Mouse (Mus musculus): Measurements from ENCODE around the gene Arap1. TPM values are rescaled to one million over a fixed set of nuclear protein-coding genes. Genes with fewer than 3 reads are reported as not detected.

Arap1 gene
- total and polyA plus RNA-seq, 2 experiments: 43.8 to 88.2 TPM

DNA sequence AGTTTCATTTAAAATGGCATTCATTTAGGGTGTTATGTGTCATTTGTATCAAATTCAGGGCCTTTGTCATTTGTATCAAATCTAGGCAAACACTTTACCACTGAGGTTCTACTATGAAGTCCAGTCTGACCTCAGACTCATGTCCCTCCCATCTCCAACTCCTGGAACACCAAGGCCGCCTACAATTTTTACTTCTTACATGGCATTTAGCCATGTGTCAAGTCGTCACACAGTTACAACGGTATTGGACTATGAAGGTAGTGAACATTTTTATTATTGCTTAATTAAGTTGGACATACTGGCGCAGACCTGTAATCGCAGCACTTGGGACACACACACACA lies 37.9 kb upstream of the Arap1 start:
- TF ChIP-seq POLR2A (IDR thresholded peaks at IDR 0.05; ENCODE audit: extremely low read depth, insufficient read depth, low read length) (no peak), CTCF (IDR thresholded peaks at IDR 0.05; ENCODE audit: low read depth, low read length) (no peak)
- no peaks in the 10 kb centered on the region for H3K79me2 ChIP-seq (ENCODE audit: control insufficient read depth, insufficient read depth, low read length)
- H3K4me3 ChIP-seq (ENCODE audit: insufficient read depth, low read depth, low read length): peak overlapping the region; percentile 67
- H3K27ac ChIP-seq (replicated peaks; ENCODE audit: insufficient read depth, low read depth, low read length): peak overlapping the region; percentile 96
- 9% methylated on average over 5 of the region's 5 CpGs for WGBS
- H3K4me1 ChIP-seq (ENCODE audit: control insufficient read depth, insufficient read depth, low read length): no peaks in the 10 kb centered on the region
- peak overlapping the region; percentile 88 for H3K9ac ChIP-seq (ENCODE audit: low read depth, low read length)
- no peaks in the 10 kb centered on the region for H3K36me3 ChIP-seq (ENCODE audit: control insufficient read depth, insufficient read depth, low read length)
- H3K27me3 ChIP-seq (ENCODE audit: control insufficient read depth, insufficient read depth, low read length): no peaks in the 10 kb centered on the region
- no peak for DNase-seq (ENCODE audit: extremely low read depth, low read depth, low spot score)

DNA sequence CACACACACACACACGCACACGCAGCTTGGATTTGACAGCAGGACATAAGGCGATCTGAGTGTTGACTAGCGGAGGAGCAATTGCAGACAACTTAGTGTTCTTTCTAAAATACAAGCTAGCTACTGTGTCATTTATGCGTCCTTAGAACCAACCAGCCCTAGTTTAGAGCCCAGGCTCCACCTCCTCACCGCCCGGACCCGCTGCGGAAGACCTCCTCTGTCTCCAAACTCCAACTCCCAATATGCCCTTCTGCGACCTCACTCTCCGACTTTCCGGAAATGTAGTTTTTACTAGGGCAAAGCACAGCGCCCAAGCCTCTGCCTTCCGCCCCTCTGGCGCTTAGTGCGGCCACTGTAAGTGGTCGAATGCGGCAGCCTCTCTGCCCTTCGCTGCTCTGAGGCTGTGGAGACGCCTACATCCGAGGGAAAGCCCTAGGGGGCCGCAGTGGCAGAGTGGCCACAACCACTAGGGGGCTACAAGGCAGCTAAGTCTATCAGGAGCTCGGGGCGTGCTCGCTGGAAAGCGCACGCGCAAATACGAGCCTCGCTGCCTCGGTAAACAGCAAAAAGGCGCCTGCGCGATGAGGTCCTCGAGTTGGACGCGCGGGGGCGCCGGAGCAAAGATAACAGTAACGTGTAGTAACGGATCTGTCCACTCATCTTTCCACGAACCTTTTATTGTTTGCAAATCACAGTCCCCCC lies 37.4 kb upstream of the Arap1 start:
- TF ChIP-seq CTCF (IDR thresholded peaks at IDR 0.05; ENCODE audit: low read depth, low read length): peak; percentile 77
- peak; percentile 56; the same call in 1 of the 2 replicates for TF ChIP-seq POLR2A (IDR thresholded peaks at IDR 0.05; ENCODE audit: extremely low read depth, insufficient read depth, low read length)
- Histone ChIP-seq H3K27me3 (ENCODE audit: control insufficient read depth, insufficient read depth, low read length) (no peaks in the 10 kb centered on the region), H3K4me3 (ENCODE audit: insufficient read depth, low read depth, low read length) (peak overlapping the region; percentile 67), H3K27ac (replicated peaks; ENCODE audit: insufficient read depth, low read depth, low read length) (peak overlapping the region; percentile 96), H3K4me1 (ENCODE audit: control insufficient read depth, insufficient read depth, low read length) (no peaks in the 10 kb centered on the region), H3K79me2 (ENCODE audit: control insufficient read depth, insufficient read depth, low read length) (no peaks in the 10 kb centered on the region), H3K36me3 (ENCODE audit: control insufficient read depth, insufficient read depth, low read length) (no peaks in the 10 kb centered on the region), H3K9ac (ENCODE audit: low read depth, low read length) (peak overlapping the region; percentile 88)
- peak; percentile 93 for DNase-seq (ENCODE audit: extremely low read depth, low read depth, low spot score)
- under 1% methylated on average over 43 of the region's 43 CpGs for WGBS

DNA sequence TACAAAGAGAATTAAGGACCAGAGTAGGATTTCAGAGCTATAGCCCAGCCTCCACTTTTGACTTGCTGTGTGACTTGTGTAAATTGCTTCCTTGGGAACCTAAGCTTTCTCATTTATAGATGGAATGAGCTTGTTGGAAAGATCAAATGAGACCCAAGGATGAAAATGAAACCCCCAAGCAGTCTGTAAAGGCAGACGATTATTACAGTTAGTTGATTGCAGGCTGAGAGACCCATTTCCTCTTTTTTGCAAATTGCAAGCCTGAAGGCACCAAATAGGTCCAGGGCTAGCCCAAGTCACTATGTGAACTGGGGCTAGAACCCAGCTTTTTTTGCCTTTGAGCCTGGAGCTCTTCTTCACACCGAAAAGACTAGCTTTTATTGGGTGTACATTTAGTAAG lies 36.8 kb upstream of the Arap1 start:
- no peak overlapping the region for H3K4me3 ChIP-seq (ENCODE audit: insufficient read depth, low read depth, low read length)
- no peak overlapping the region; the same call in 1 of the 2 replicates for H3K9ac ChIP-seq (ENCODE audit: low read depth, low read length)
- WGBS: 25% methylated on average over 2 of the region's 2 CpGs
- no peaks in the 10 kb centered on the region for H3K79me2 ChIP-seq (ENCODE audit: control insufficient read depth, insufficient read depth, low read length)
- H3K27ac ChIP-seq (replicated peaks; ENCODE audit: insufficient read depth, low read depth, low read length): peak overlapping the region; percentile 9; the same call in 1 of the 2 replicates
- DNase-seq (ENCODE audit: extremely low read depth, low read depth, low spot score): no peak
- no peak for TF ChIP-seq POLR2A (IDR thresholded peaks at IDR 0.05; ENCODE audit: extremely low read depth, insufficient read depth, low read length)
- no peak for TF ChIP-seq CTCF (IDR thresholded peaks at IDR 0.05; ENCODE audit: low read depth, low read length)
- H3K27me3 ChIP-seq (ENCODE audit: control insufficient read depth, insufficient read depth, low read length): no peaks in the 10 kb centered on the region
- no peaks in the 10 kb centered on the region for H3K4me1 ChIP-seq (ENCODE audit: control insufficient read depth, insufficient read depth, low read length)
- H3K36me3 ChIP-seq (ENCODE audit: control insufficient read depth, insufficient read depth, low read length): no peaks in the 10 kb centered on the region

DNA sequence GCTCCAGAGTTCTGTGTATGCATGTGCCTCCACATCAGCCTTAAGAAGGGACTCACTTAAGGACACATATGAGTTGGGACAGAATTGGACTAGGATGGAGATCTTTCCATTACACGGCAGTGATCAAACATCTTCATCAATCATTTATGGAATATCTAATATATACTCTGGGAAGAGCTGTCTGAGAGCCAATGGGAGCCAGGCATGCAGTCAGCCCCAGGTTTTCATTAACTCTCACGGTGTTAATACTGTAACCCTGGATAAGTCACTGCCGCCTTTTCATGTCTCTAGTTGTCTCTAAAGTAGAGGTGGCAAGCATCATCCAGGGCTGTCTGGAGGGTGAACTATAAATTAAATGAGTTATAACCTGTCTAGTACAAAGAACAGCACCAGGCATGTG lies 34.8 kb upstream of the Arap1 start:
- no peak overlapping the region for H3K9ac ChIP-seq (ENCODE audit: low read depth, low read length)
- no peak overlapping the region for H3K27ac ChIP-seq (replicated peaks; ENCODE audit: insufficient read depth, low read depth, low read length)
- no peaks in the 10 kb centered on the region for H3K4me1 ChIP-seq (ENCODE audit: control insufficient read depth, insufficient read depth, low read length)
- no peak overlapping the region for H3K4me3 ChIP-seq (ENCODE audit: insufficient read depth, low read depth, low read length)
- WGBS: 39% methylated on average over 3 of the region's 3 CpGs
- no peaks in the 10 kb centered on the region for H3K79me2 ChIP-seq (ENCODE audit: control insufficient read depth, insufficient read depth, low read length)
- no peaks in the 10 kb centered on the region for H3K36me3 ChIP-seq (ENCODE audit: control insufficient read depth, insufficient read depth, low read length)
- TF ChIP-seq POLR2A (IDR thresholded peaks at IDR 0.05; ENCODE audit: extremely low read depth, insufficient read depth, low read length) (no peak), CTCF (IDR thresholded peaks at IDR 0.05; ENCODE audit: low read depth, low read length) (no peak)
- H3K27me3 ChIP-seq (ENCODE audit: control insufficient read depth, insufficient read depth, low read length): no peaks in the 10 kb centered on the region
- DNase-seq (ENCODE audit: extremely low read depth, low read depth, low spot score): no peak

DNA sequence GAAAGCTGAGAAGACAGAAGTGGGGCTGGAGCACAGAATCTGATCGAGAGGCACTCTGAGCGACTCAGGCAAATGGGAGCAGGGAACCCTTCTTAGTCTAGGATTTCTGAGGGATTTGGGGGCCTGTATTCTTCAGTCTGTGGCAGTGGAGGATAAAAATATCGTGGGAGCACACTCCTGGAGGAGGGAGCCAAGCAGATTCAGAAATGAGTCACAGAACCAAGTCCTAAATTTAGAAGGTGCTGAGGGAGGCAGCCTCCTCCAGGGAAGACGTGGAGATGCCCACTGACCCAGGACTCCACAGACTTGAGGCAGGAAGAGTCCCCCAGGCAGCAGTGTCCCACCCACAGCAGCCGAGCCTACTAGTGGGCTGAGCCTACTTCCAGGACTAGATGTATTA lies 33.5 kb upstream of the Arap1 start:
- no peaks in the 10 kb centered on the region for H3K36me3 ChIP-seq (ENCODE audit: control insufficient read depth, insufficient read depth, low read length)
- DNase-seq (ENCODE audit: extremely low read depth, low read depth, low spot score): no peak
- TF ChIP-seq CTCF (IDR thresholded peaks at IDR 0.05; ENCODE audit: low read depth, low read length): no peak
- no peak overlapping the region for H3K27ac ChIP-seq (replicated peaks; ENCODE audit: insufficient read depth, low read depth, low read length)
- 82% methylated on average over 5 of the region's 5 CpGs for WGBS
- H3K9ac ChIP-seq (ENCODE audit: low read depth, low read length): no peak overlapping the region
- H3K4me3 ChIP-seq (ENCODE audit: insufficient read depth, low read depth, low read length): no peak overlapping the region
- H3K79me2 ChIP-seq (ENCODE audit: control insufficient read depth, insufficient read depth, low read length): no peaks in the 10 kb centered on the region
- 0 out of 2 replicates have a peak, but pooled peaks cover 1% of the 10 kb centered on the region for H3K4me1 ChIP-seq (ENCODE audit: control insufficient read depth, insufficient read depth, low read length)
- H3K27me3 ChIP-seq (ENCODE audit: control insufficient read depth, insufficient read depth, low read length): no peaks in the 10 kb centered on the region

DNA sequence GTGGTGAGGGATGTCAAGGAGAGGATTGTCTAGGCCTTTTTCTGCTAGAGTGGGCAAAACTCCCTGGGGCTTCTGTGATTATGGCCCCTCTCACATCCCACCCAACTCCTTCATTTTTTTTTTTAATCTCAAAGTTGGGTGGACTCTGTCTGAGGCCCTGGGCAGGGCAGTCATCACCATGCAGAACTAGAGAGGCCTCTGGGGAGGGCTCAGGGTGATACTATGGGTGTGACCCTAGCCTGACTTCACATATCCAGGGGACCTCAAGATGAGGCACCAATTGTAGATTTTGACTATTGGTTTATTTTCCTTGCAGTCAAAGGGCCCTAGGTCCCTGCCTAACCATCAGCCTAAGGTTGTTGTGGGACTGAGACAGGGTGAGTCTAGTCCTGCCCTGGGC lies 32.2 kb upstream of the Arap1 start:
- TF ChIP-seq CTCF (IDR thresholded peaks at IDR 0.05; ENCODE audit: low read depth, low read length): no peak
- TF ChIP-seq POLR2A (IDR thresholded peaks at IDR 0.05; ENCODE audit: extremely low read depth, insufficient read depth, low read length): no peak
- no peak overlapping the region for H3K9ac ChIP-seq (ENCODE audit: low read depth, low read length)
- no peak overlapping the region for H3K27ac ChIP-seq (replicated peaks; ENCODE audit: insufficient read depth, low read depth, low read length)
- DNase-seq (ENCODE audit: extremely low read depth, low read depth, low spot score): no peak
- H3K4me1 ChIP-seq (ENCODE audit: control insufficient read depth, insufficient read depth, low read length): peaks cover 6% of the 10 kb centered on the region
- no peaks in the 10 kb centered on the region for H3K79me2 ChIP-seq (ENCODE audit: control insufficient read depth, insufficient read depth, low read length)
- H3K27me3 ChIP-seq (ENCODE audit: control insufficient read depth, insufficient read depth, low read length): no peaks in the 10 kb centered on the region
- no peak overlapping the region for H3K4me3 ChIP-seq (ENCODE audit: insufficient read depth, low read depth, low read length)
- no peaks in the 10 kb centered on the region for H3K36me3 ChIP-seq (ENCODE audit: control insufficient read depth, insufficient read depth, low read length)
